Mouse (Mus musculus) urinary bladder, adult 2 months (tissue): Measurements from ENCODE around the gene Gm9573. TPM values are rescaled to one million over a fixed set of nuclear protein-coding genes. Genes with fewer than 3 reads are reported as not detected.

ENCODE experiments used
- DNase-seq: peaks from one replicate; pipeline ENCODE4 v3.0.0; 2022; ENCODE audit warnings: low spot score
- polyA plus RNA-seq: library from polyadenylated mRNA; depleted of rRNA; stranded (reverse); fragments of >200 nt; gene quantifications from 2 replicates; pipeline ENCODE4 v1.2.3, GENCODE M21; 2012; rRNA removed

The Gm9573 gene
- not detected in 2 replicates for polyA plus RNA-seq

GRCm38 (mm10) chr17:35626537-35626936 lies at the start of gene Gm9573:
Gene Gm9573, minus strand, starts transcription at chr17:35626637.
- no peak for DNase-seq

- no peak for DNase-seq
Measured at GRCm38 (mm10) chr17:35673416-35674035, 47.1 kb upstream of the Gm9573 start, which contains the start of gene Gtf2h4. Gene Gtf2h4, minus strand, starts transcription at chr17:35673739.

- no peak for DNase-seq
Measured at GRCm38 (mm10) chr17:35672527-35672926, 46.1 kb upstream of the Gm9573 start.

- no peak for DNase-seq
Measured at GRCm38 (mm10) chr17:35671846-35672245, 45.4 kb upstream of the Gm9573 start.

GRCm38 (mm10) chr17:35669731-35670130 lies 43.3 kb upstream of the Gm9573 start:
- no peak for DNase-seq

GRCm38 (mm10) chr17:35667334-35668065 lies 41.1 kb upstream of the Gm9573 start, which contains the start of gene Vars2:
Gene Vars2, minus strand, starts transcription at chr17:35667592.
- DNase-seq: peak; percentile 96

GRCm38 (mm10) chr17:35666851-35667256 lies 40.4 kb upstream of the Gm9573 start:
- DNase-seq: no peak

GRCm38 (mm10) chr17:35665957-35666515 lies 39.6 kb upstream of the Gm9573 start:
- no peak for DNase-seq

GRCm38 (mm10) chr17:35653086-35653485 lies 26.6 kb upstream of the Gm9573 start:
- no peak for DNase-seq

- DNase-seq: no peak
Measured at GRCm38 (mm10) chr17:35649429-35649828, 23.0 kb upstream of the Gm9573 start.

- DNase-seq: peak; percentile 15
Measured at GRCm38 (mm10) chr17:35643609-35644236, 17.3 kb upstream of the Gm9573 start, which contains the start of gene Mucl3. Gene Mucl3, minus strand, starts transcription at chr17:35643695.

- no peak for DNase-seq
Measured at GRCm38 (mm10) chr17:35639352-35639751, 12.9 kb upstream of the Gm9573 start.

- peak; percentile 20 for DNase-seq
Measured at GRCm38 (mm10) chr17:35638475-35639190, 12.2 kb upstream of the Gm9573 start.

GRCm38 (mm10) chr17:35636363-35636762 lies 9.9 kb upstream of the Gm9573 start:
- DNase-seq: no peak

- no peak for DNase-seq
Measured at GRCm38 (mm10) chr17:35635699-35636111, 9.3 kb upstream of the Gm9573 start.

- no peak for DNase-seq
Measured at GRCm38 (mm10) chr17:35635202-35635601, 8.8 kb upstream of the Gm9573 start.

- DNase-seq: no peak
Measured at GRCm38 (mm10) chr17:35633992-35634391, 7.6 kb upstream of the Gm9573 start.

GRCm38 (mm10) chr17:35617127-35617526 lies 9.3 kb downstream of the Gm9573 start:
- DNase-seq: no peak

- DNase-seq: no peak
Measured at GRCm38 (mm10) chr17:35601736-35602354, 24.6 kb downstream of the Gm9573 start.

- DNase-seq: no peak
Measured at GRCm38 (mm10) chr17:35601249-35601648, 25.2 kb downstream of the Gm9573 start, which contains the start of gene Sfta2. Gene Sfta2, plus strand, starts transcription at chr17:35601549.

- no peak for DNase-seq
Measured at GRCm38 (mm10) chr17:35597399-35597798, 29.0 kb downstream of the Gm9573 start.
